Mouse (Mus musculus): Measurements from ENCODE around the gene Tex13c3. TPM values are rescaled to one million over a fixed set of nuclear protein-coding genes. Genes with fewer than 3 reads are reported as not detected.
"Not testable (repeated sequence)": the region's sequence is repeated elsewhere in the genome, so short reads cannot be mapped to it uniquely, and the experiment has no call there.

Gene Tex13c3
- polyA plus RNA-seq (2015; fragmentation: Nextera tagmentation; extraction: Ambion mirVana): not detected in 2 replicates

DNA sequence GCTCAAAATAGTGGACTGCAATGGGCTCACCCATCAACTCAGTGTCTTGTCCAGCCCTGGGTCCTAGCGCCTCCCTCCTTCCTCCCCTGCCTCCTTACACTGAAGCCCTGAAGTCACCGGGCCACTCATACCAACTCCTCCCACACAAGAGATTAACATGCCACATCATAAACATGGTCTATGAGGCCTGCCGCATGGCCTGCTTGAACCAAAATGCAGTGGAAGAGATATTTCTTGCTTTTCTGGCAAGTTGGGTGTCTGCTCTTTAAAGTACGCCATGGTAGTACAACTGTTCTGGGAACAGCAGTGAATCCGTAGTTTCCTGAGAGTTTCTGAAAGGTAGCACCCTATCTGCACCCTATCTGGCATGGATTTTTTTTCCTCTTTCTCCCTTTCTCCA lies at the start of gene Tex13c3:
Tex13c3 (minus strand) TSS at position 101 of the 400 bp plus-strand sequence.
- not testable (repeated sequence) for H3K9ac ChIP-seq; H3K9me3 ChIP-seq (replicated peaks); H3K4me2 ChIP-seq; H3K27ac ChIP-seq; H3K4me3 ChIP-seq (replicated peaks); H3K4me1 ChIP-seq; H3K36me3 ChIP-seq; H3K27me3 ChIP-seq; ATAC-seq (replicated peaks; ENCODE audit: low FRiP score)
- 84% methylated on average over 5 of the region's 5 CpGs for WGBS

DNA sequence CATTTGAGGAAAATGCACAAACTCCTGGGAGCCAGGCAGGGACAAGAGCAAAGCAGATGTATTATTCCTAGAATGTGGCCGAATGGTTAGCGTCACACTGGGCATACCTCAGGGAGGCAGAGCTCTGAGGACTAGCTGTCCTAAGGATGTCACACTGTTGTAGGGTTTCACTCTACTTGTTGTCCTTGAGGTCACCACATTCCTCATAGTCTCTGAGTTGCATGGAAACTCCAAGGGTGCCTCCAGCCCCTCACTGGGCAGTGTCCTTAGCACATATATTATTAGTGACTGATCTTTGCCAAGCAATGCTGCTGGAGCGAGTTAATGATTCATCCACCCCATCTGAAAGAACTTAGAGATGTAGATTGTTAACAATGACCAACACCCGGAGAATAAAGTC lies 8.6 kb upstream of the Tex13c3 start:
- no peaks in the 10 kb centered on the region for H3K27me3 ChIP-seq
- H3K4me2 ChIP-seq: no peak overlapping the region
- H3K9ac ChIP-seq: no peak overlapping the region
- no peaks in the 10 kb centered on the region for H3K4me1 ChIP-seq
- no peaks in the 10 kb centered on the region for H3K36me3 ChIP-seq
- no peak overlapping the region for H3K27ac ChIP-seq
- no peak; the same call in 1 of the 2 replicates for ATAC-seq (replicated peaks; ENCODE audit: low FRiP score)
- H3K4me3 ChIP-seq (replicated peaks): no peak overlapping the region
- 79% methylated on average over 4 of the region's 4 CpGs for WGBS
- no peaks in the 10 kb centered on the region for H3K9me3 ChIP-seq (replicated peaks)
